Mouse (Mus musculus): ENCODE measurements around the gene Smg5. TPM values are rescaled to one million over a fixed set of nuclear protein-coding genes. Genes with fewer than 3 reads are reported as not detected.
A peak's percentile ranks its signal among the peaks of the same experiment; 100 is the strongest.
"Not testable (repeated sequence)": the region's sequence is repeated elsewhere in the genome, so short reads cannot be mapped to it uniquely, and the experiment has no call there.

Smg5 gene
- polyA plus RNA-seq (2012; rRNA removed) = 105 and 112 TPM in 2 replicates

DNA sequence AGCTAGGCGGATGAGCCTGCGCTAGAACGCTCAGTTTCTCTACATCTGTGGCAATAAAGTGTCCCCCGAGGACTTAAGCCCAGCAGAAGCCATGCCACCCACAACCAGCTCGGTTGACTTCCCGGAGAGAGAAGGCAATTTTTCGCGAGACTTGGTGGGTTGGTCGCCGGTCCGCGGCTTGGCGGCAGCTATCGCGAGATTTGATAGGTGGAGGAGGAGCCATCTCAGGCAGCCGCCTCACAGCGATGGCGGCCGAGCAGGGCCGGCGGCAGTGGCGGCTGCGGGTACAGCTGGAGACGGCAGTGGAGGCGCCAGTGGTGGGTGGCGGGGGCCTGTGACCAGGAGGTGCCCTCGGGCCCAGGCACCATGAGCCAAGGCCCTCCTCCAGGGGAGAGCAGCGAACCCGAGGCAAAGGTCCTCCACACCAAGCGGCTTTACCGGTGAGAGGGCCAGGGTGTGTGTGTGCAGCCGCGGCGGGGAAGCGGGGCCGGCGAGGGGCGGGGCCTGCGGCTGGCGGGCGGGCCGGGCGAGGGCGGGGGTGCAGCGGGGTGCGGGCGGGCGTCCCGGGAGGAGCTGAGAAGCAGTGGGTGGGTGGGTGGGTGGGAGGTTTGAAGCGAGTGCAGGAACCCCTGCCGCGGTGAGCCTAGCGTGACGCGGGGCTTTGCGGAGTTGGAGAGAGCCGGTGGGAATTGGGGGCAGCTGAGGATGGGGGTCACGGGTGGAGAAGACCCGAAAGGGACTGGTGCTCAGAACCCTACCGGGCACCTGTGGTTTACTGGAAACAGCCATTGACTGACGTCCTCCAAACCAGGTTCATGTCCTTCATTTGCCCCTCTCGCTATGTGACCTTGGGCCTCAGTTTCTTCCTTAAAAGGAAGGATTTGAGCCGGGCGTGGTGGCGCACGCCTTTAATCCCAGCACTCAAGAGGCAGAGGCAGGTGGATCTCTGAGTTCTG, at the start of gene Smg5, which contains the start of gene Tmem79:
Gene Smg5, plus strand, starts transcription at position 203 of the 956 bp plus-strand sequence.
Gene Tmem79, minus strand, starts transcription at position 91 of the 956 bp plus-strand sequence.
- peaks cover 18% of the 10 kb centered on the region for H3K4me1 ChIP-seq (ENCODE audit: control insufficient read depth, insufficient read depth, low read length)
- H3K4me3 ChIP-seq (ENCODE audit: control insufficient read depth, low read depth, low read length) = peak within 1 kb of the TSS; percentile 99
- peak within 1 kb of the TSS; percentile 98 for H3K27ac ChIP-seq (ENCODE audit: control insufficient read depth, insufficient read depth, low read depth, low read length)
- TF ChIP-seq POLR2A (IDR thresholded peaks at IDR 0.05; ENCODE audit: control insufficient read depth, low read depth, low read length) (peak; percentile 99), CTCF (IDR thresholded peaks at IDR 0.05; ENCODE audit: control insufficient read depth, insufficient read depth, insufficient replicate concordance, low read depth, low read length) (no peak)
- no peaks in the 10 kb centered on the region for H3K27me3 ChIP-seq (ENCODE audit: control insufficient read depth, insufficient read depth, low read length)
- H3K36me3 ChIP-seq (ENCODE audit: control insufficient read depth, insufficient read depth, low read length) = no peaks in the 10 kb centered on the region; the same call in 1 of the 2 replicates

DNA sequence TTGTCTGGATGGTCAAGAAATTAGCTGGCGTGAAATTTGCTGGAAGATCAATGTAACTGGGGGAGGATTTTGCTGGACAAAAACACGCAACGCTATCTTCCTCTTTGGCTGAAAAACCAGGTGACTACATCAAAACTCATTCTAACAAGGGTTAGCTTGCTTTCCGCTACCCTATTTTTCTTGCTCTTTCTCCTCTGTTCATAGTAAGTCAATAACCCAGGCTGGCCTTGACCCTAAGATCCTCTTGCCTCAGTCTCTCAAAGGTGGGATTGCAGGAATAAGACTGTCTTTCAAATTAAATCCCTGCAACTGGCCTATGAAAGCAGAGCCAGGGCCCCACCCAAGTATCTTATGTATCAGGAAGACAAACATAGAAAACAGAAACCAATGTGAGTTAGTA, 49.0 kb upstream of the Smg5 start, which contains the start of gene Gm38392:
Gene Gm38392, minus strand, starts transcription at position 101 of the 400 bp plus-strand sequence.
- Histone ChIP-seq H3K27me3 (ENCODE audit: control insufficient read depth, insufficient read depth, low read length) (no peaks in the 10 kb centered on the region), H3K4me1 (ENCODE audit: control insufficient read depth, insufficient read depth, low read length) (no peaks in the 10 kb centered on the region), H3K27ac (ENCODE audit: control insufficient read depth, insufficient read depth, low read depth, low read length) (no peak within 1 kb of the TSS), H3K4me3 (ENCODE audit: control insufficient read depth, low read depth, low read length) (no peak within 1 kb of the TSS), H3K36me3 (ENCODE audit: control insufficient read depth, insufficient read depth, low read length) (peaks cover 1% of the 10 kb centered on the region; the same call in 1 of the 2 replicates)
- no peak for TF ChIP-seq CTCF (IDR thresholded peaks at IDR 0.05; ENCODE audit: control insufficient read depth, insufficient read depth, insufficient replicate concordance, low read depth, low read length)
- no peak for TF ChIP-seq POLR2A (IDR thresholded peaks at IDR 0.05; ENCODE audit: control insufficient read depth, low read depth, low read length)

DNA sequence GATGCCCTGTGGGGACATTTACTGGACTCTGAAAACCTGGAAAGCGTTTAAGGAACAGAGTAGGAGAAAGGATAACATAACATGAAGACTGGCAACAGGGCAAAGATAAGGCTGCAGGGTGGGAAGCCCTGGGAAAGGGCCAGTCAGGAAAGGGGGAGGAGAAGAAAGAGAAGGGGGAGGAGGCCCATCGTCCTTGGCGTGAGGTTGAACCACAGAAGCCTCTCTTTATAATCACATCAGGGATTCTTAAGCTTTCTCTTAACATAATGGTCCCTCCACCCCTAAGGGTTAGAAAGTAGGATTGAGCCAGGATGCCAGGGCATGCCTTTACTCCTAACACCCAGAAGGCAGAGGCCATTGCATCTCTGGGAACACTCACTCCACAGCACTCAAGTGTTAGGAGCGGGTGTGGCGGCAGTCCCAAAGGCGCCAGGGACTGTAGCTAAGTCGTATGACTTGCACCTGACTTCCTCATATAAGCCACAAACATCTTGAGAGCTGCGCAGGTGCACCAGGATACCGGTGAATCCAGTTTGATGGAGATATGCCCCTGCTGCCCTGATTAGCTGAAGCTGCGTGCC, 47.8 kb upstream of the Smg5 start:
- not testable (repeated sequence) for H3K27me3 ChIP-seq (ENCODE audit: control insufficient read depth, insufficient read depth, low read length); H3K27ac ChIP-seq (ENCODE audit: control insufficient read depth, insufficient read depth, low read depth, low read length); H3K4me3 ChIP-seq (ENCODE audit: control insufficient read depth, low read depth, low read length); H3K4me1 ChIP-seq (ENCODE audit: control insufficient read depth, insufficient read depth, low read length); H3K36me3 ChIP-seq (ENCODE audit: control insufficient read depth, insufficient read depth, low read length)

DNA sequence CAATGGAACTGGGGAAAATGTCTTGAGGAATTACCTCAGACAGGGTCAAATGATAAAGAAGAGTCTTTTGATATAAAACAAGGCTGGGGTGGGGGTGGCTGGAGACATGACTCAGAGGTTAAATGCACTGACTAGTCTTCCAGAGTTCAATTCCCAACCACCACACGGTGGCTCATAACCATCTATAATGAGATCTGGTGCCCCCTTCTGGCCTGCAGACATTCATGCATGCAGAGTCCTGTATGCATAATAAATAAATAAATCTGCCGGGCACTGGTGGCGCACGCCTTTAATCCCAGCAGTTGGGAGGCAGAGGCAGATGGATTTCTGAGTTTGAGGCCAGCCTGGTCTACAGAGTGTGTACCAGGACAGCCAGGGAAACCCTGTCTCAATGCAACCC, 44.1 kb upstream of the Smg5 start:
- TF ChIP-seq POLR2A (IDR thresholded peaks at IDR 0.05; ENCODE audit: control insufficient read depth, low read depth, low read length) = no peak
- no peak for TF ChIP-seq CTCF (IDR thresholded peaks at IDR 0.05; ENCODE audit: control insufficient read depth, insufficient read depth, insufficient replicate concordance, low read depth, low read length)
- Histone ChIP-seq H3K4me1 (ENCODE audit: control insufficient read depth, insufficient read depth, low read length) (no peaks in the 10 kb centered on the region), H3K27me3 (ENCODE audit: control insufficient read depth, insufficient read depth, low read length) (no peaks in the 10 kb centered on the region), H3K36me3 (ENCODE audit: control insufficient read depth, insufficient read depth, low read length) (peaks cover 1% of the 10 kb centered on the region; the same call in 1 of the 2 replicates), H3K4me3 (ENCODE audit: control insufficient read depth, low read depth, low read length) (no peak overlapping the region), H3K27ac (ENCODE audit: control insufficient read depth, insufficient read depth, low read depth, low read length) (no peak overlapping the region)

DNA sequence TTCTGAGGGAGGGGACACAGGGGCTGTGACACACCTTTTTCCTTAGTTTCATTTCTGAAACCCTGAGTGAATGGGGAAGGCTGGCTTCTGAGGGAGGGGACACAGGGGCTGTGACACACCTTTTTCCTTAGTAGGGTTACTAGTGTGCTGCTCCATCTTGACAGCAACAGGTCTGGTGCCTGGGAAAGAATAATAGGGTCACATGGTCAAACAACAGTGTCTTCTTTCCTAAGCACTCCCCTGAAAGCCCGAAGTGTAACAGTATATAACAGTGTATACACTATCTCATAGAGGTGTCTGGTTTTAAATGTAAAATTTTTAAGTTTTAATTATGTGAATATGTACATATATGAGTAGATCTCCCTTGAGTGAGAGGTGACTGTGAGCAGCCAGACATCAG, 40.8 kb upstream of the Smg5 start:
- H3K4me1 ChIP-seq (ENCODE audit: control insufficient read depth, insufficient read depth, low read length); H3K27ac ChIP-seq (ENCODE audit: control insufficient read depth, insufficient read depth, low read depth, low read length); H3K27me3 ChIP-seq (ENCODE audit: control insufficient read depth, insufficient read depth, low read length); H3K36me3 ChIP-seq (ENCODE audit: control insufficient read depth, insufficient read depth, low read length): not testable (repeated sequence)
- peak overlapping the region; percentile 96 for H3K4me3 ChIP-seq (ENCODE audit: control insufficient read depth, low read depth, low read length)

DNA sequence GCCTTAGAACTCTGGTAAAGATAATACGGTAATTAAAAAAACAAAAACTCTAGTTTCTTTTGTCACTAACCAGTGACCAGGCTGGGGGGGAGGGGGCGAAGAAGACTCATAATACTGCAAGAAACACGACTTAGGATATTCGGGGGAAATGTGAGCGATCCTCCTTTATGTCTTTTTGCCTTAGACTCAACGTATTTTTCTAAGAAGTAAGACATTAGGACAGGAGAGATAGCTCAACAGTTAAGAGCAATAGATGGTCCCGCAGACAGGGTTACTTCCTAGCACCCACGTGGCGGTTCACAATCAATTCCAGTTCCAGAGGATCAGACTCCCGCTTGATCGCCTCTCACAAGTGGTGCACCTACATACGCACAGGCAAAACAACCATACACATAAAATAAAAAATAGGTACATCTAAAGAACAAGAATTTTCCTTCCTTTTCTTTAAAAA, 39.9 kb upstream of the Smg5 start:
- H3K27me3 ChIP-seq (ENCODE audit: control insufficient read depth, insufficient read depth, low read length) = no peaks in the 10 kb centered on the region
- H3K4me1 ChIP-seq (ENCODE audit: control insufficient read depth, insufficient read depth, low read length) = peaks cover 3% of the 10 kb centered on the region
- peak overlapping the region; percentile 96 for H3K4me3 ChIP-seq (ENCODE audit: control insufficient read depth, low read depth, low read length)
- TF ChIP-seq POLR2A (IDR thresholded peaks at IDR 0.05; ENCODE audit: control insufficient read depth, low read depth, low read length) (no peak), CTCF (IDR thresholded peaks at IDR 0.05; ENCODE audit: control insufficient read depth, insufficient read depth, insufficient replicate concordance, low read depth, low read length) (no peak)
- H3K36me3 ChIP-seq (ENCODE audit: control insufficient read depth, insufficient read depth, low read length) = peaks cover 1% of the 10 kb centered on the region; the same call in 1 of the 2 replicates
- H3K27ac ChIP-seq (ENCODE audit: control insufficient read depth, insufficient read depth, low read depth, low read length) = peak overlapping the region; percentile 100

DNA sequence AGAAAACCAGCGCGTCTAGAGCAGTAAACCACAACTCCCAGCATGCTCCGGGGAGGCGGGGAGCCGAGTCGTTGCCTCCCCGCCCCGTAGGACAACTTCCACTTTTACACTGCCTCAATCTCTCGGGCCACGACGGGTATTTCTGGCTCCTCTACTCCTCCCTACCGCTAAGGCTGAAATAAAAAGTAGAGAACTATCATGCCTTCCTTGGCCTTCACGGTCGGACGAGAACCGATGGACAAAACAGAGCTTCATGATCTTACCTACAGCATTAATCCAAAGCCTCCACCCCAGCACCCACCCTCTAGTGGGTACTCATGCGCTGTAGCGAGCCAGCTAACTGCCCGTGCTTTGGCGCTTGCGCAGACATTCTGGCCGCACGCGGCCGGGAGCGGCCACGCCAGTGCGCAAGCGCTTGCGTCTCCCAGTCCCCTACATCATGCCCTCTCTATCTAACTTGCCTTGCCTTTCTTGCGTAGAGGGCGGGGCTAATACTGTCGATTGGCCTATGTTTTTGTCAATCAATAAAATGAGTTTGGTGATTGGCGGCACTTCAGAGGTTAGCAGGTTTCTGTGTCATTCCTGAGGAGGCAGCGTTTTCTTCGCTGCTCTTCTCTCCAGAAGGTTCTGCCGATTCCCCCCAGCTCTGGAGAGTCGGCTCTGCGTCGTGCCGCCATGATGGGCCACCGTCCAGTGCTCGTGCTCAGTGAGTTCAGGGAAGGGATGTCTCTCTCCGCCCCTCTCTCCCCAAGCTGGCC, 39.3 kb upstream of the Smg5 start, which contains the start of the genes Tsacc and Cct3:
Gene Tsacc, minus strand, starts transcription at position 439 of the 758 bp plus-strand sequence.
Gene Cct3, plus strand, starts transcription at position 556 of the 758 bp plus-strand sequence.
- H3K27ac ChIP-seq (ENCODE audit: control insufficient read depth, insufficient read depth, low read depth, low read length) = peak within 1 kb of the TSS; percentile 100
- peaks cover 3% of the 10 kb centered on the region for H3K4me1 ChIP-seq (ENCODE audit: control insufficient read depth, insufficient read depth, low read length)
- TF ChIP-seq POLR2A (IDR thresholded peaks at IDR 0.05; ENCODE audit: control insufficient read depth, low read depth, low read length) (peak; percentile 89), CTCF (IDR thresholded peaks at IDR 0.05; ENCODE audit: control insufficient read depth, insufficient read depth, insufficient replicate concordance, low read depth, low read length) (no peak)
- peak within 1 kb of the TSS; percentile 96 for H3K4me3 ChIP-seq (ENCODE audit: control insufficient read depth, low read depth, low read length)
- peaks cover 1% of the 10 kb centered on the region; the same call in 1 of the 2 replicates for H3K36me3 ChIP-seq (ENCODE audit: control insufficient read depth, insufficient read depth, low read length)
- no peaks in the 10 kb centered on the region for H3K27me3 ChIP-seq (ENCODE audit: control insufficient read depth, insufficient read depth, low read length)

Measured in testis, adult 2 months (tissue).